Mouse (Mus musculus) layer of hippocampus, postnatal 36 days (tissue): Measurements from ENCODE around the gene Capza1. TPM values are rescaled to one million over a fixed set of nuclear protein-coding genes. Genes with fewer than 3 reads are reported as not detected.
"Not testable (repeated sequence)": the region's sequence is repeated elsewhere in the genome, so short reads cannot be mapped to it uniquely, and the experiment has no call there.

ENCODE experiments used
- DNase-seq, 2 experiments: peaks; one replicate each; pipeline ENCODE4 v3.0.0; 2022
- total RNA-seq, 2 experiments: library from RNA; stranded (reverse); gene quantifications; 2 replicates each; pipeline ENCODE4 v1.2.3; 2021

The Capza1 gene
- total RNA-seq, 2 experiments from 2014 or later: 32.6 to 43.5 TPM

GRCm38 (mm10) chr3:104816130-104816529 lies 48.2 kb downstream of the Capza1 start:
- DNase-seq: no peak

- no peak for DNase-seq
Observed at GRCm38 (mm10) chr3:104815346-104815745, 49.0 kb downstream of the Capza1 start.

GRCm38 (mm10) chr3:104814746-104815145 lies 49.6 kb downstream of the Capza1 start:
- DNase-seq: no peak

GRCm38 (mm10) chr3:104813227-104813626 lies 51.1 kb downstream of the Capza1 start:
- not testable (repeated sequence) for DNase-seq

- no peak for DNase-seq
Observed at GRCm38 (mm10) chr3:104812254-104812653, 52.1 kb downstream of the Capza1 start.

GRCm38 (mm10) chr3:104811752-104812151 lies 52.6 kb downstream of the Capza1 start:
- DNase-seq: no peak

- DNase-seq: no peak
Observed at GRCm38 (mm10) chr3:104805539-104805938, 58.8 kb downstream of the Capza1 start.

- no peak for DNase-seq
Observed at GRCm38 (mm10) chr3:104804312-104804711, 60.0 kb downstream of the Capza1 start.

- DNase-seq: no peak
Observed at GRCm38 (mm10) chr3:104801481-104801880, 62.8 kb downstream of the Capza1 start.

- DNase-seq: no peak
Observed at GRCm38 (mm10) chr3:104800681-104801080, 63.6 kb downstream of the Capza1 start.

- no peak for DNase-seq
Observed at GRCm38 (mm10) chr3:104796430-104797082, 67.7 kb downstream of the Capza1 start.

- no peak for DNase-seq
Observed at GRCm38 (mm10) chr3:104795661-104796340, 68.5 kb downstream of the Capza1 start.

- no peak for DNase-seq
Observed at GRCm38 (mm10) chr3:104794953-104795470, 69.3 kb downstream of the Capza1 start.

GRCm38 (mm10) chr3:104793871-104794828 lies 70.2 kb downstream of the Capza1 start:
- peak in 1 of 2 experiments; percentile 57 for DNase-seq

GRCm38 (mm10) chr3:104792360-104793270 lies 71.7 kb downstream of the Capza1 start:
- DNase-seq: no peak

- DNase-seq: no peak
Observed at GRCm38 (mm10) chr3:104791671-104792070, 72.6 kb downstream of the Capza1 start.

- no peak for DNase-seq
Observed at GRCm38 (mm10) chr3:104791017-104791416, 73.3 kb downstream of the Capza1 start.

- no peak for DNase-seq
Observed at GRCm38 (mm10) chr3:104790401-104790937, 73.8 kb downstream of the Capza1 start.

GRCm38 (mm10) chr3:104789822-104790221 lies 74.5 kb downstream of the Capza1 start:
- DNase-seq: no peak

- DNase-seq: no peak
Observed at GRCm38 (mm10) chr3:104789312-104789605, 75.0 kb downstream of the Capza1 start.

- peak; percentile 57 to 62 for DNase-seq
Observed at GRCm38 (mm10) chr3:104788561-104789311, 75.6 kb downstream of the Capza1 start.
